Mouse (Mus musculus): Measurements from ENCODE around the gene Ghsr.
"Not testable (repeated sequence)": the region's sequence is repeated elsewhere in the genome, so short reads cannot be mapped to it uniquely, and the experiment has no call there.

Gene Ghsr

DNA sequence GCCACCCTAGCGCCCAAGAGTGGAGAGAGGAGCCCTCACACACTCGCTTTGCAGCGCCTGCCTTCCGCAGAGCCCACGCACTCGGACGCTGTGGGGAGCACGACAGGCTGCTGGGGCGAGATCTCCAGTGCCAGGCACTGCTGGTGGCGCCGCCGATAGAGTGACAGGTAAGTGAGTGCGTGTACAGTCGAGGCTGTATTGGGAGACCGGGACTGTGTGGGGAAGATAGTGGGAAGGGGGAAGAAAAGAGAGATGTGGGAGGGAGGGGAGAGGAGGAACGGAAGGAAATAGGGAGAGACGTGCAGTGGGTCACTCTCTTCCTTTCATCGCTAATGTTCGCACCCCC, at the start of gene Ghsr:
Gene Ghsr, plus strand, starts transcription at position 76 of the 346 bp plus-strand sequence.
- no peak for DNase-seq (ENCODE audit: low spot score in 2 of 2)

DNA sequence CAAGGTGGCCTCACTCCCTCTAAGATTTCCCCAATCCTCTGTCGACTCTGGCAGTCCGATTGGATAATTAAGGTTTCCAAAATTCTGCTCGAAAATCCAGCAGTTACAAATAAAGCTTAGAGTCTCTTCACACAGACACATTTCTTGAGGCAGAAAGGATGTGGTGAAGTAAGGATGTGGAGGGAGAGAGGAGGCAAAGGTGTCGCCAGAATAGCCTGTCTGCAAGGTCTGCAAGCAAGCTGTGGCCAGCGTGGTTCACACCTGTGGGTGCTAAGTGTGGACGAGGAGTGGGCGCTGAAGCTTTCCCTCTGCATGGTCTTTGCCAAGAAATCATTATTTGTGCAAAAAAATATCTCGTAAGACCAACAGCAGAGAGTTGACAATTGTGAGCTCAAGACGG, 48.6 kb upstream of the Ghsr start:
- DNase-seq (ENCODE audit: low spot score in 2 of 2) = no peak

DNA sequence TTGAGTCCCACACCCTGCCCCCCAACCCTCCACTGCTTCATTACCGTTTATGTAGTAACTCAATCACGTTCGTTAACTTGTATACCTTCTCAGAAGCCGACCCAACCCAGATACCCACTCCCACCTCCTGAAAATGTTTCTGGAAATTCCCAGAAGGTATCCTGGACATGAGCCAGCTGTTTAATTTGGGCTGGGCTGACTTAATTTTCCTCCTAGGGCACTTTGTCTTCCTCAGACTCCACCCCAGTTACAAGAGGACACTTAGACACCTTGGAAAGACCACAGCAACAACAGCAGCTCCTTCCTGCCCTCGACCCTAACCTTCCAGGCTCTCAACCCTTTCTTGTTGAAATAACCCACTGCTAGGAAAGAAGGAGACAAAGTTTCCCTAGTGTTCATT, 47.6 kb upstream of the Ghsr start:
- DNase-seq (ENCODE audit: low spot score in 2 of 2) = no peak

DNA sequence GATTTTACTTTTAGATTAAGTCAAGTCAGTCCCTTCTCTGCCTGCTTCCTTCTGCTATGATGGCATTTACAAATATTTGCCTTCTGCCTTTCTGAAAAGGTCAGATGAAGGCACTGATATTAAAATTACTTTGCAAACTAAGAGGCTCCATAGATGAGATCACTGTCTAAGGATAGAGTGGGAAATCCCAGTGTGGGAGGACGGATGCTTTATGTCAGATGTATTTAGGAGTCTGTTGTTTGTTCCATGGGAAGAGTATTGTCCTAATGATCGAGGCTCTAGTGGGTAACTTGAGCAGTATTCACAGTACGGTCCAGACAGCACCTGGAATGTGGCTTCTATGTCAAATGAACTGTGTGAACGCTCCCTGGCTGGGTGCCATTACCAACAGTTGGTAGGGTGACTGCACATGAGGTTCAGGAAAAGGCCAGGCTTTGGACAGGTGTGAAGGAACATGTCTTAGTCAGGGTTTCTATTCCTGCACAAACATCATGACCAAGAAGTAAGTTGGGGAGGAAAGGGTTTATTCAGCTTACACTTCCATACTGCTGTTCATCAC, 44.4 kb upstream of the Ghsr start:
- DNase-seq (ENCODE audit: low spot score in 2 of 2) = no peak

DNA sequence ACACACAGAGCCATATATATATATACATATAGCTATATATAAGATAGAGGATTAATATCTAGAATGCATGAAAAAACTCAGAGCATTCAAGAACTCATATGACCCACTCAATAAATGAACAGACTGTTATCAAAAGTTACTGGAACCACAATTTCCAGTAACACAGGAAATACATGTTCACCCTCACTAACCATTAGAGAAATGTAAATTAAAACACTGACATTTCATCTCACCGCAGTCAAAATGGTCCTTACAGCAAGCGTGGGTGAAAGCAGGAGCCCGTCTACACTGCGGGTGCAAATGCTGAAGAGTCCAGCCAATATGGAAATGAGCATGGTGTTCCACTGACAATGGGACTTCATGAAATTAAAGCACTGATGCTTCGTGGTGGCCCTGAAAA, 40.4 kb upstream of the Ghsr start:
- no peak for DNase-seq (ENCODE audit: low spot score in 2 of 2)

DNA sequence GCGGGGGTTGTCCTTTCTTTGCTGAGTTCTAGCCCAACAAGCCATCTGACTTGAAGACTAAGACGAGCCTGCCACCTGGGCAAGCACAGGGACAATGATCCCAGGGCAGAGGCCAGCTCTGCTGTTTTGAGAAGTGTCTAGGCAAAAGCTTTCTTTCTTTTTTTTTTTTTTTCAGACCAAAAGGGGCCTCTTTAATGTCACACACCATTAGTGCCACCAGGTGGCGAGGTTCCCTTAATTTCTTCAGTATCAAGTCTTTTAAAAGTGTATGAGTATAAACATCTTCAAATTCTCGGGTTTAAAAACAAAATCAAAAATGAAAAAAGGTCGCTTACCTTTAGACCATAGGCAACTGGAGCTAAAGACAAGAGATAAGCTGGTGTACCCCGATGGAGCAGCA, 32.7 kb upstream of the Ghsr start:
- no peak for DNase-seq (ENCODE audit: low spot score in 2 of 2)

DNA sequence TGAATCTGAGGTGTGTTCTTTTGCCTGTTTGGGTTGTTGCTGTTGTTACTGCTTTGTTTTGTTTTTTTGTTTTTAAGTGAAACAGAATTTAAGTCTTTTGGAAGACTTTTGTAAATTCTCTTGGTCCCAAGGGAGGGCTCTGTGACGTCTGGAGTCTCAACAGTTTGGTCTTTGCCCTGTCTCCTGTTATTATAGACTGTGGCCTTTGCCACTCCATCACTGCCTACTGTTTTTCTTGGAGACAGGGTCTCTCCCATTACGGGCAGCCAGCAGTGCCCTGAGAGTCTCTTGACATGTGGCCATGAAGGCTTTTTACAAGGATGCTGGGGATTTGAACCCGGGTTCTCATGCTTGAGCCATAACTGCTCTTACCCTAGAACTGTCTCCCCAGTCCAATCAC, 32.3 kb upstream of the Ghsr start:
- DNase-seq (ENCODE audit: low spot score in 2 of 2) = no peak

DNA sequence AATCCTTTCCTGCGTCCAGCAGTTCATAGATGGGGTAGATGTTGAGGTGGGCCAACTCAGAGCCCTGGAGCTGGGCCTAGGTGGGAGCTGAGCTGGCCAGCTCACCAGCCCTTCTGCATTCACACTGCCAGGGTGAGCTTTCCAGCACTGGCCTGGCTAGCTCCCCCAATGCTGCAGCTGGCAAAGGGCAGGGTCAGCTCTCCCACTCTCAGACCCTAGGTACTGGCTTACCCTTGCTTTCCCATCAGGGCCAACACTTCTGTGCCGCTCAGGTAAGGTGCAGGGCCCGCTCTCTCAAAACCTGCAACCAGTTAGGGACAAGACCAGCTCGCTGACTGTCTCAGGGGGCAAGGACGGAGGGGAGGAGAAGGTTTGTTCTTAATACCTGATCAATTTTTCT, 30.4 kb upstream of the Ghsr start:
- DNase-seq (ENCODE audit: low spot score in 2 of 2) = no peak

DNA sequence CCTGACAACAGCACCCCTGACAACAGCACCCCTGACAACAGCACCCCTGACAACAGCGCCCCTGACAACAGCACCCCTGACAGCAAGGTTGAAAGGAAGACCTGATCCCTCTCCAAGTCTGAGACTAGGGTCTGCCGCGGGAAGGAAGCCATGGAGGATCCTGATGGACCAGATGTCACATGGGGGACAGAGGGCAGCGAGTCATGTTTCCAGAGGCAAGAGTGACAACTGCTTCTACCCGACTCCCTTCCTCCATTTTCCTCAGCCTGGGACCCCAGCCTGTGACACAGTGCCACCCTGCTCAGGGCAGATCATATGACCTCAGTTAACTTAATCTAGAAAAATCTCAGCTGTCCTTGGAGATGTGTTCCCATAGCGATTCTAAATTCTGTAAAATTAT, 28.7 kb upstream of the Ghsr start:
- DNase-seq (ENCODE audit: low spot score in 2 of 2) = no peak

DNA sequence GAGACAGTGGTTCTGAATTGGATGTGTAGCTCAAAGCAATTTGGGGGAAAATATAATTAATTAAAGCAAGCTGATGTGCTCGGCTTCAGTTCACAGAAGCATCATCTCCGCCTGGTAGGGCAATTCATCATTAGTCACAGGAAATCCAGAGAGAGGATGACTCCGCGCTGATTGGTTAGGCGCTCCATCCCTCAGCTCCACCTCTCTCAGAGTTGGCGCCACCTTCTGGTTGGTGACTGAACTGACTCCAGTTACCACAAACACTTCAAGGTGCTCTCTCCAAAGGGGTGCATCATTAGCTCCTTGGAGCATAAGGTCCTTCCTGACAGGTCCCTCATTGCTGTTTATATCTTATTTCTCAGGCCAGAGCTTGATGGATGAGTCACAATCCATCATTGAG, 25.6 kb upstream of the Ghsr start:
- no peak for DNase-seq (ENCODE audit: low spot score in 2 of 2)

DNA sequence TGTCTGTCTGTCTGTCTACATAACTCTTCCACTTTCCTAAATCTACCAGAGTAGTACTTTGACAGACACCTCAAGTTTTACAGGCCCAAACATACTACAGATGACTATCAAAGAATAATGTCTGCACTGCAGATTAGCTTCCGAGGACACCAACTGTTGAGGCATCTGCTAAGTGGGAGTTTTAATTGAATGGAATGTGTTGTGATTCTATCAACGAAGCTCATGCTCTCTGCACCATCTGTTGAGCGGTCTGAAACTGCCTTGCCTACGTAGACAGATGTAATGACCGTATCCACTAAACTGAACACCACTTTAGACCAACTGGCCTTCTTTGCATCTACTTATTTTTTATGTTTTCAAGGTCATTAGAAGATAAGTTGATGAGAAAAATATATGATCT, 22.7 kb upstream of the Ghsr start:
- no peak for DNase-seq (ENCODE audit: low spot score in 2 of 2)

DNA sequence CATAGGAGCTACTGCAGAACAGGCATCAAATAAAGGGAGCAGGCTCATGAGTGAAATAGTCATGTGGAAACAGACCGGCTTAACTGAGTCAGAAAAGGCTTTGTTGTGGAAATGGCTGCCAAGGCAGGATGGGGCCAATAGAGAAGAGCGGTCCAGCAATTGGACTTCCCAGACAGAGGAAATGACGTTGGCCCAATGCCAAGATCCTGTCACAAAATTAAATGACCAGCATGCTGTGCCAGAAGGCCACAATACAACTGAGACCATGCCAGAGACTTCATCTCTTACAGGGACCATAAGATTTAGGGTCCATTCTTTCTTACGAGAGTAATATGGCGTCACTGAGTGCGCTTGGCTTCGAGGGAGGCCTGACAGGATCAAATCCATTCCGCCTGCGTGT, 20.0 kb upstream of the Ghsr start:
- DNase-seq (ENCODE audit: low spot score in 2 of 2) = no peak

DNA sequence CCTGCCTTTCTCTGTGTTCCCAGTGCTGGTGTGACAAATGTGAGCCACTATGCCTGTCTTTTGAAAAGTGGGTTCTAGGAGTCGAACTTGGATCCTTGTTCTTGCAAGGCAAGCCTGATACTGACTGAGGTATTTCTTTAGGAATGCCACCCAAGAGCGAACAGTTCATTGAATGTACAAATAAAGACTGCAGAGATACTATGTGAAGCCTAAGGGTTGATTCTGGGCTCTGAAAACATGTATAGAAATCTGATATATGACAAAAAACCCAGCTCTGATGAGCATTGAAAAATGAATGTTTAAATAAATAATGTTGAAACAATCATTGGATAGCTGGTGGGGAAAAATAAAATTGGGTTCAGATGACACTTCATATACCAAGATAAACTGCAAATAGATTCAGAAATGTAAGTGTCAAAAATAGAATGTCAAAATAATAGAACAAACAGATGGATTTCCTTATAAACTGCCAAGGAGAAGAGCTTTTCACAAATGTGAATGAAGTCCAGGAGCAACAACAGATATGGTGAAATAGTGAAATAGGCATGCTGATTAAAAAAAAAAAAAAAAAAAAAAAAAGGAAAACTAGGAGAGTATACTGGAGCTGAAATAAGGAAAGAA, 11.9 kb upstream of the Ghsr start:
- no peak for DNase-seq (ENCODE audit: low spot score in 2 of 2)

DNA sequence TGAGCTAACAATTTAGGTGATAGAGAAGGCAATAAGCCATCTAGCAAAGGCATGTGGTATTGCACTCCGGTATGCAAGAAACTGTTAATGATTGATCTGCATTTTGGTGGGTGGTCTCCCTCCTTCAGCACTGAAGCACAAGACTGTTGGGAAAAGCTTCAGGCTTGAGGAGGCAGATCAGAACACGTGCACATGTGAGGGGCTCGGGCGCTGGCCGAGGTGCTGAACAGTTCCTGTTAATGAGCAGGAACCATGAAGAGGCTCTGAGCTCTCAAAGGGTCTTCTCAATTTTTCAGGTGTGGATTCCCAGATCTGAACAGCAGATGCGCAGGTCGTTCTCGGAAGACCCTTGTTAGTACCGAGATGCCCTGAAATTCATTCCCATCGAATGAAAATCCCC, 1.0 kb upstream of the Ghsr start:
- DNase-seq (ENCODE audit: low spot score in 2 of 2) = no peak

DNA sequence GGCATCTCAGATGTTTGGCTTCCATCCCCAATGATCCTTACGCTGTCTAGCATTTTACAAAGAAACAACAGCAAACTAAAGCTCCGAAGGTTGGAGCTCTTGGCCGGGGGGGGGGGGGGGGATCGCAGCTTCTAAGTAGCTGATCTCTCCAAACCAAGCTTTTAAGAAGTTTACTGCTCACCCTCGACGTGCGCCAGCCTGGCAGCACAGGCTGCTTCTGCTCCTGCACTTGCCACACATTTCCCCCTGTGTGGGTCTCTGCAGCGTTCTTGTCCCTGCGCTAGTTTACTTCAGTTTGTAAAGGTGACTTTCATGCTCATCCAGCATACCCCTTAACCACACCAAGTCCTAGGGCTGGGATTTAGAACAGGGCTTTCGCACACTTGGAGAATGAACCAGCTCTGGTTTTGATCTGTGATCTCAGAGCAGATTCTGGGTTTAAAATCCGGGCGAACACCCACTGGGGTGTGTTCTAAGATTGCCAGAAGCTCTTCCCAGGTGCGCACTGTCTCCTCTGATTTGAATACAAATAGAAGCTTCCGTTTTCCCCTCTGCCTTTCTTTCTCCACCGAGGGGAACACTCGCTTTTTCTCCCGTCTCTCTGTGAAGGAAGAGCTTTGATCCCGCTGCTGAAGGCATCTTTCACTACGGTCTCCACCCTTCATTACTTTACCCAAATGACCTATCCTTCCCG, 422 bp upstream of the Ghsr start:
- no peak for DNase-seq (ENCODE audit: low spot score in 2 of 2)

DNA sequence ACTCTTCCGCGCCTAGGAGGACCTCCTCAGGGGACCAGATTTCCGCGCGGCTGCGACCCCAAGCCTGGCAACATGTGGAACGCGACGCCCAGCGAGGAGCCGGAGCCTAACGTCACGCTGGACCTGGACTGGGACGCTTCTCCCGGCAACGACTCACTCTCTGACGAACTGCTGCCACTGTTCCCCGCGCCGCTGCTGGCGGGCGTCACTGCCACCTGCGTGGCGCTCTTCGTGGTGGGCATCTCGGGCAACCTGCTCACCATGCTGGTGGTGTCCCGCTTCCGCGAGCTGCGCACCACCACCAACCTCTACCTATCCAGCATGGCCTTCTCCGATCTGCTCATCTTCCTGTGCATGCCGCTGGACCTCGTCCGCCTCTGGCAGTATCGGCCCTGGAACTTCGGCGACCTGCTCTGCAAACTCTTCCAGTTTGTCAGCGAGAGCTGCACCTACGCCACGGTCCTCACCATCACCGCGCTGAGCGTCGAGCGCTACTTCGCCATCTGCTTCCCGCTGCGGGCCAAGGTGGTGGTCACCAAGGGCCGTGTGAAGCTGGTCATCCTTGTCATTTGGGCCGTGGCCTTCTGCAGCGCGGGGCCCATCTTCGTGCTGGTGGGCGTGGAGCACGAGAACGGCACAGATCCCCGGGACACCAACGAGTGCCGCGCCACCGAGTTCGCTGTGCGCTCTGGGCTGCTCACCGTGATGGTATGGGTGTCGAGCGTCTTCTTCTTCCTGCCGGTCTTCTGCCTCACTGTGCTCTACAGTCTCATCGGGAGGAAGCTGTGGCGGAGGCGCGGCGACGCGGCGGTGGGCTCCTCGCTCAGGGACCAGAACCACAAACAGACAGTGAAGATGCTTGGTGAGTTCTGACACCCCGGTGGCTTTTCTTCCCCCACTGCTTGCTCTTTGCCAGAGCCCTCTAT, 837 bp downstream of the Ghsr start:
- no peak for DNase-seq (ENCODE audit: low spot score in 2 of 2)

DNA sequence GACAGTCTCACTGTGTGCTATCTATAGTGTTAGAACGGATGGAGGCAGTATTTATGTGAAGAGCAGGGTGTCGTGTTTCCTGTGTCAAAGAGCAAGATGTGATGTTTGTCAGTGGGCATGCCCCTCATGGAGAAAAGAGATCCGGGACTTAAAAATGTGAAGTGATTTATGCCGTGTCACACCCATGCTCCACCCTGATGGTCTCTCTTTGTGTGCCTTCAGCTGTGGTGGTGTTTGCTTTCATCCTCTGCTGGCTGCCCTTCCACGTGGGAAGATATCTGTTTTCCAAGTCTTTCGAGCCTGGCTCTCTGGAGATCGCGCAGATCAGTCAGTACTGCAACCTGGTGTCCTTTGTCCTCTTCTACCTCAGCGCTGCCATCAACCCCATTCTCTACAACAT, 3.2 kb downstream of the Ghsr start:
- no peak for DNase-seq (ENCODE audit: low spot score in 2 of 2)

DNA sequence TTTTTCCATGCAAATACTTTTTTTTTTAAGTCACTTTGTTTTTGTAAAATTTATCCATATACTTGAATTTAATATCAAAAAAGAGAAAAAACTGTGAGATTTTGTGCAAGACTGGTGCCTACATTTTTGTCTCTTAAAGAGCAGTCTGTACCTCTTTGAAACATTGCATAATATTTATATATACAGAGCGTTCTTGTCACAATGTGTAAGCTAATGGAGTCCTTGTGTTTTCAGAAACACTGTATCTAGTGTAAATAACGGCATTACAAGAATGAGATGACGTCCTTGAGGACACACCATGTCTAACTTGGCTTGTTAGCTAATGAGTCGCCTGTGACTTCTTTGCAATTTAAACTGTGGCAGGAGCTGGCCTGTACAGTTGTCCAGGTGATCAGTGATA, 6.8 kb downstream of the Ghsr start:
- DNase-seq (ENCODE audit: low spot score in 2 of 2) = no peak

DNA sequence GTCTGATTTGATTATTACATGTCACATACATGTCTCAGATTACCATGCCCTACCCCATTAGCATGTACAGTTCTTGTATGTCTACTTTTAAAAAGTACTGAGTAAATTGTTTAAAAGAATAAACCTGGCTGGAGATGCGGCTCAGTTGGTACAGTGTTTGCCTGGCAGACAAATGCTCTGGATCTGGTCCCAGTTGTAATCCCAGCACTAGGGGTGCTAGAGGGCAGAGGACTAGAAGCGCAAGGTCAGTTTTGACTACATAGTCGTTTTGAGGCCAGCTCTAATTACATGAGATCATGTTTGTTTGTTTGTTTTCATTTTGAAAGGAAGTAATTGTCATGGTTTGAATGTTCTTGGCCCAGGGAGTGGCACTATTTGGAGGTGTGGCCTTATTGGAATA, 13.7 kb downstream of the Ghsr start:
- DNase-seq (ENCODE audit: low spot score in 2 of 2) = no peak

DNA sequence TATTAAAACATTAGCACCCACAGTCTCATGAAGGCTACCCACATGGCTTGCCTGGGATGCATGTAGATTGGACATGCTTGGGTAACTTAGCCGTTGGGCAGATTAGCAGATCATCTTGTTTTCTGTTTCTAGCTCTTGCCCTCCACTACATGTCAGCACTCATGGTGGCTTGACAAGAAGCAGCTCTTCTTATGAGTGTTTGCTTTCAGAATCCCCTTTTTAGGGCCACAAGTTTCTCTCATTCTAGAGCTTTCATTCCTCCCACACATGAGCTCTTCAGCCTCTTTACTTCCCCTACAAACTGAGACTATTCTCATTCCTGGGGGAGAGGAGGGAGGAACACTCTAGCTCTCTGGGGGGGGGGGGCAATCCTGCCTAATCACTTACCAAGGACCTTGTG, 18.8 kb downstream of the Ghsr start:
- DNase-seq (ENCODE audit: low spot score in 2 of 2) = no peak

DNA sequence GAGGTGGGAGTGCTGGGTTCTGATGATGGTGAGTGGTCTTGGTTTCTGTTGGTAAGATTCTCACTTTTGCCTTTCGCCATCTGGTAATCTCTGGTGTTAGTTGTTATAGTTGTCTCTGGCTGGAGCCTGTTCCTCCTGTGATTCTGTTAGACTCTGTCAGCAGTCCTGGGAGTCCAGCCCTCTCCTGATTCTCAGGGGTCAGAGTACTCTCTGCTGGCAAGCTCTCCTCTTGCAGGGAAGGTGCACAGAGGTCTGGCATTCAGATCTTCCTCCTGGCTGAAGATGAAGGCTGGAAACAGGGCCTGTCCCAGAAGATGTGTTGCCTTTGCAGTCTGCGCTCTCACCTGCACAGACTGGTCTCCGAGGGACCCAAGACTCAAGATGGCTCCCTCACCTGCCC, 29.8 kb downstream of the Ghsr start:
- not testable (repeated sequence) for DNase-seq (ENCODE audit: low spot score in 2 of 2)

DNA sequence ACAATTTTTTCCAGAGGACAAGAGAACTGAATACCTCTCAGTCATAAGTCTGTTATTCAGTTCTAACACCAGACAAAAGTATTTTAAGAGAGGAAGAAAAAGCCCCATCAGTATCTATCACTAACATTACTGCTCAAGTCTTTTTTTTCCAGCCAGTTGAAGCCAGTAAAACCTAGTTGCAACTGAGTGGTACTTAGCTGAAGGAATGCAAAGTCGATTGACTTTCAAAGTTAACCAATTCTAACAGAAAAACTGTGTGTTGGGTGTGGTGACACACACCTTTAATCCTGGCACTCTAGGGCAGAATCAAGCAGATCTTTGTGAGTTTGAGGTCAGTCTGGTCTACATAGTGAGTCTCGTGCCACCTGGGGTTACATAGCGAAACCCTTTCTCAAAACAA, 35.3 kb downstream of the Ghsr start:
- no peak for DNase-seq (ENCODE audit: low spot score in 2 of 2)

DNA sequence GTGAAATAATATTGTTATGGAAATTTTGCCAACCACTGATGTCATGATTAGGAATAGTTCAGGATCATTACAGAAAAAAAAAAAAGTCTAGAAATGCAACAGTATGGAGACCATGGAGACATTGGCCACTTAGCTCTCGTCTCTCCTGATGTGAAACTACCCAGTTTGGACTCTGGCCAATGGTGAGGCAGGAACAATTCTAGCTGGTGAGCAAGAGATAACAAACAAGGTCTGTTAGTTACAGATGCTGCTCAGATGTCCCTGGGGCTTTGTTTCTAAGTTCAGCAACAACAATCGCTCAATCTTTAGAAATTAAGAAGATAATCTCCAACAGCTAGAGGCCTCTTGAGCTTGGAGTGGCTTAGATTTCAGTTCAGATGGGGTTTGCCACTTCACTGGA, 37.4 kb downstream of the Ghsr start:
- no peak for DNase-seq (ENCODE audit: low spot score in 2 of 2)

All from urinary bladder, postnatal 4 days (tissue).